Mouse (Mus musculus) C2C12 (cell line): Measurements from ENCODE around the gene Sirpa. TPM values are rescaled to one million over a fixed set of nuclear protein-coding genes. Genes with fewer than 3 reads are reported as not detected.

ENCODE experiments used
- H3K27me3 ChIP-seq: one replicate; pipeline ENCODE4 v1.6.1; 2011; ENCODE audit not compliant: control insufficient read depth, insufficient read depth, insufficient read length
- H3K36me3 ChIP-seq: one replicate; pipeline ENCODE4 v1.6.1; 2011; ENCODE audit not compliant: control insufficient read depth, insufficient read depth
- H3K4me3 ChIP-seq: one replicate; pipeline ENCODE4 v1.5.1; 2011; ENCODE audit warnings: mild to moderate bottlenecking, control low read depth; ENCODE audit not compliant: poor library complexity, insufficient read depth, severe bottlenecking
- H3K79me2 ChIP-seq: one replicate; pipeline ENCODE4 v1.6.1; 2011; ENCODE audit not compliant: control insufficient read depth, insufficient read depth
- H3K79me3 ChIP-seq: one replicate; pipeline ENCODE4 v1.6.1; 2011; ENCODE audit warnings: low read depth, control low read depth
- H3ac ChIP-seq: one replicate; pipeline ENCODE3; 2011; ENCODE audit warnings: low read depth; ENCODE audit not compliant: control insufficient read depth, insufficient read length
- CEBPB ChIP-seq: IDR thresholded peaks from one replicate; pipeline ENCODE4 v1.6.1; 2011; ENCODE audit warnings: low read depth, mild to moderate bottlenecking, control low read depth, moderate library complexity
- CTCF ChIP-seq: IDR thresholded peaks from one replicate; pipeline ENCODE4 v1.5.1; 2011; ENCODE audit not compliant: control insufficient read depth, insufficient read depth, insufficient read length
- FOSL1 ChIP-seq: IDR thresholded peaks from one replicate; pipeline ENCODE4 v1.8.0; 2011; ENCODE audit warnings: mild to moderate bottlenecking, low read length; ENCODE audit not compliant: poor library complexity, insufficient read depth, severe bottlenecking
- MAX ChIP-seq: IDR thresholded peaks from one replicate; pipeline ENCODE4 v1.6.1; 2011; ENCODE audit warnings: mild to moderate bottlenecking, control low read depth
- MYOD1 ChIP-seq: IDR thresholded peaks from one replicate; pipeline ENCODE4 v1.6.1; 2011; ENCODE audit warnings: low read depth; ENCODE audit not compliant: control insufficient read depth, insufficient read length
- MYOG ChIP-seq: IDR thresholded peaks from one replicate; pipeline ENCODE4 v1.6.1; 2011; ENCODE audit not compliant: control insufficient read depth, insufficient read length; ENCODE audit errors: extremely low read depth
- USF1 ChIP-seq: IDR thresholded peaks from one replicate; pipeline ENCODE4 v1.6.1; 2011; ENCODE audit warnings: low read depth, mild to moderate bottlenecking, control low read depth, moderate library complexity
- polyA plus RNA-seq: library from polyadenylated mRNA; unstranded; fragments of >200 nt; fragmentation: generic; extraction: Trizol; gene quantifications from one replicate; pipeline ENCODE4 v1.2.1, GENCODE M21; 2012; ENCODE audit warnings: missing spikeins

Gene Sirpa
- polyA plus RNA-seq, 1 experiment = 0.12 TPM

DNA sequence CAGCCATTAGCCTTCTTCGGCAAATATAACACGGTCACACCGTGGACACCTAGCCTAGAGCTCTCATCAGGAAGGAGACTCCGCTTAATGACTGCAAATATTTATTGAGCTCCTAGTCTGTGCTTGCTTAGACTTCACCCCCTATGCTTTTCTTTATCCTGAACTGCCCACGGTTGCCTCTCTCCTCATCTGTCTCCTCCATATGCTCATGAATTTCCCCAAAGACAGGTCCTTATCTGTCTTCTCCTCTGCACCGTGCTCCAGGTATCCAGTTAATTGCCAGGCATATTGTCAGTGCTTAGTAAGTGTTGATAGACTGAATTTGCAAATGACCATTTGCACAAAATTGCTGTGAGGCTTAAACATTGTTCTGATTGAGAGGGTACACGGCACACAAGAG lies 23.5 kb upstream of the Sirpa start:
- no peaks in the 10 kb centered on the region for H3K79me3 ChIP-seq
- no peak overlapping the region for H3ac ChIP-seq
- H3K27me3 ChIP-seq = peaks cover 39% of the 10 kb centered on the region
- TF ChIP-seq FOSL1 (no peak), MAX (no peak), CTCF (no peak), CEBPB (no peak), MYOD1 (no peak), USF1 (no peak), MYOG (no peak)
- no peaks in the 10 kb centered on the region for H3K36me3 ChIP-seq
- no peak overlapping the region for H3K4me3 ChIP-seq
- no peaks in the 10 kb centered on the region for H3K79me2 ChIP-seq

DNA sequence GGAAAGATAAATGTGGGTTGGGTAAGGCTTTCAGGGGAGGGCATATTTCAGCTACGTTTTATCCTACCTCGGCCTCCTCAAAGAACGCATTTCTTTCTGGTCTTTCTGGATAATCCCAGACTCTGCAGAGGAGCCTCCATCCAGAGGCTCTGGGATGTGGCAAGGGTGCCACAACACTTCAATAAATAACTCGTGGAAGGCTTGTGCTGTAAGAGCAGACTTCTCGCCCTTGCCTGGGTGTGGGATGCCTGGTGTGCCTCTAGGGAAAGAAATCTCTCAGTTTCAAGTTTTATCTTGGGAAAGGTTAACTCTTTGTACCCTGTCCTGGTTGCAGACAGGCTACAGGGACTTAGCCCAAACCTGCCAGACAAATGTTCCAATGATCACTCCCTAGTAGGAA lies 23.1 kb upstream of the Sirpa start:
- no peak overlapping the region for H3K4me3 ChIP-seq
- H3K36me3 ChIP-seq = no peaks in the 10 kb centered on the region
- peaks cover 43% of the 10 kb centered on the region for H3K27me3 ChIP-seq
- no peak for TF ChIP-seq USF1
- no peak for TF ChIP-seq CEBPB
- no peak for TF ChIP-seq MYOG
- TF ChIP-seq MAX = no peak
- no peak for TF ChIP-seq FOSL1
- no peak for TF ChIP-seq CTCF
- TF ChIP-seq MYOD1 = no peak
- no peaks in the 10 kb centered on the region for H3K79me3 ChIP-seq
- no peak overlapping the region for H3ac ChIP-seq
- H3K79me2 ChIP-seq = no peaks in the 10 kb centered on the region

DNA sequence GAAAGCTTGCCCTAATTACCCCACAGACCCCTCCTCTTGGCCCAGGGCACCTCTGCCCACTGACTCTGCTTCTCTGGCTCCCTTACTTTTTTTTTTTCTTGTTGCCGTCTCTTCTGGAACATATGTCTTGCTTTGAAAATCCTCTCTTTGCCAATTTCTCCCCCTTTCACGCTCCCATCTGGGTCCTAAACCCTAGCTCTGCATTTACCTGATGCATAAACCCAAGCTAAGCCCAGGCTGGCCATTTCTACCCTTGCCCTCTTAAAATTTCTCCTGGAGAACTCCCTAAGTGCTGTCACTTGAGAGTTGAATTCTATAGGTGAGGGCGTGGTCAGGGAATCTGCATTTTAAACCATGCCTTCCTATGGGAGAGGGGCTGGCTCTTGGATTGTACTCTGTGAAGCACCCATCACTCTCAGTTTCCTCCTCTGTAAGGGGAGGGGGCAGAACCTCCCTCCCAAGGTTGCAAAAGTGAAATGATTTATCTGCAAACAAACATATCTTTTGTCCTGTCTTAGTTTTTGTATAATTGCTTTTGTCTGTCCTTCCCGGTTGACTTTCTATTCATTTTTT lies 18.8 kb upstream of the Sirpa start:
- Histone ChIP-seq H3K79me3 (no peaks in the 10 kb centered on the region), H3K27me3 (peaks cover 54% of the 10 kb centered on the region), H3K36me3 (no peaks in the 10 kb centered on the region), H3ac (no peak overlapping the region), H3K79me2 (no peaks in the 10 kb centered on the region), H3K4me3 (no peak overlapping the region)
- no peak for TF ChIP-seq MYOG
- TF ChIP-seq CEBPB = no peak
- no peak for TF ChIP-seq MAX
- no peak for TF ChIP-seq CTCF
- no peak for TF ChIP-seq MYOD1
- TF ChIP-seq USF1 = no peak
- no peak for TF ChIP-seq FOSL1

- Histone ChIP-seq H3K79me3 (no peaks in the 10 kb centered on the region), H3K79me2 (no peaks in the 10 kb centered on the region), H3K36me3 (no peaks in the 10 kb centered on the region), H3K4me3 (no peak overlapping the region), H3ac (no peak overlapping the region), H3K27me3 (peaks cover 58% of the 10 kb centered on the region)
- TF ChIP-seq FOSL1 = no peak
- no peak for TF ChIP-seq MYOD1
- TF ChIP-seq USF1 = no peak
- no peak for TF ChIP-seq MAX
- TF ChIP-seq CTCF = no peak
- no peak for TF ChIP-seq MYOG
- TF ChIP-seq CEBPB = no peak
Observed at GRCm38 (mm10) chr2:129574395-129575046, 18.1 kb upstream of the Sirpa start.

DNA sequence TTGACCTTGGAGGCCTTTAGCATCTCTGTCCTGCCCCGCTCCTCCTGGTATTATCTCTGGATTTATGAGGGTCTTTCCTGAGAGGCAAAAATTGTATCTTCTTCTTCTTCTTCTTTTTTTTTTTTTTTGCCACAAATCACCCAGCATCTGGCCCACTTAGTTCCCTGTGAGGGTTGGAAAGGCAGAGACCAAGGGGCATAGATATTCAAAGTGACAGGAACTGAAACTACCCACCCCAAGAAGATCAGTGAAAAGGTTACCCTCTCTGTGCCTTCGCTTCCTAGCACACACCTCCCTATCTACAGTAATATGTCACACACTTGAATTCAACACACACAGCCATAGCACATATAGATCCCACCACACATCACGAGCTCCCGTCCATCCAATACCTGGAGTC lies 17.5 kb upstream of the Sirpa start:
- TF ChIP-seq CTCF (no peak), CEBPB (no peak)
- no peaks in the 10 kb centered on the region for H3K36me3 ChIP-seq
- H3K79me3 ChIP-seq = no peaks in the 10 kb centered on the region
- no peak overlapping the region for H3K4me3 ChIP-seq
- H3K79me2 ChIP-seq = no peaks in the 10 kb centered on the region
- H3K27me3 ChIP-seq = peaks cover 60% of the 10 kb centered on the region
- H3ac ChIP-seq = no peak overlapping the region

DNA sequence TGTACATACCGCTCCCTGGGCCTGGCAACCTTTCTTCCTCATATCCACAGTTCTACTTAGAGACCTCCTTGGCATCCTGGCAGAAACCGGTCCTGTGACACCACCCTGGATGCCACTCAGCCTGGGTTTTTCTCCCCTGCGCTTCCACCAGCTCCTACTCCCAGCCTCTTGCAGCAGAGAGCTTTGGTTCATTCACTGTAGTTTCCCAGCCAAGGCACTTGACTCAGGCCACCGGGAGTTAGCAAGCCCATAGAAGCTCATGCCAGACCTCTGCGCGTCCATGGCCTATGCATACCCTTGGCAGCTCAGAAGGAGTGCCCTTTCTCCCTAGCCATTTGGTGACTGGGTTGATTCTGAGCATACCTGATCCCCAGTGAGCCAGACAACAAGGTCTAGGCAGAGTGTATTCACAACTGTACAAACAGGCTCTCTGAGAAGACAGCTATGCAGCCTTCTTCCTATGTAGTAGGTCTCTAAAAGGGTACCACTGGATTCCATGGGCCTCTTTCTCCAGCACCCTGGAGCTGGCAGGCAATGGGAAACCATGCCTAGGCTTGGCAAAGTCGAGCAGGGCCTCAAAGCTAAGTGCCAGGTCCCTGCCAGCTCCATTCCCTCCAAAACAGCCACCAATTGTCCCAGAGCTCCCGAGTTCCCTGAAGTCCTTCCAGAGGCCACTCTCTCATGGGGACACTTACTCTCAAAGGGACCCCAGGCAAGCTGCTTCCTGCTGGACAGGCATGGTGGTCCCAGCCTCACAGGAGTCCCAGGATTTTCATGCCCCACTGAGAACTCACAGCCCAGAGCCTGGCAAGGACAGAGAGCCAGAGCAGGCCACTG lies 15.8 kb upstream of the Sirpa start:
- Histone ChIP-seq H3K27me3 (peaks cover 56% of the 10 kb centered on the region), H3ac (no peak overlapping the region), H3K79me2 (no peaks in the 10 kb centered on the region), H3K36me3 (no peaks in the 10 kb centered on the region), H3K79me3 (no peaks in the 10 kb centered on the region), H3K4me3 (no peak overlapping the region)
- TF ChIP-seq CTCF (no peak), FOSL1 (no peak), USF1 (no peak), MAX (no peak), CEBPB (no peak), MYOD1 (no peak), MYOG (no peak)
